Mouse (Mus musculus) right cerebral cortex, postnatal 4 days (tissue): Measurements from ENCODE around the gene Phtf2.
"Not testable (repeated sequence)": the region's sequence is repeated elsewhere in the genome, so short reads cannot be mapped to it uniquely, and the experiment has no call there.

Source experiments
- DNase-seq: peaks from one replicate; pipeline ENCODE4 v3.0.0-alpha.2; 2022

Phtf2 gene

GRCm38 (mm10) chr5:20864216-20864969 is 17.5 kb downstream of the Phtf2 start:
- no peak for DNase-seq

GRCm38 (mm10) chr5:20861901-20862300 is 20.0 kb downstream of the Phtf2 start:
- DNase-seq: no peak

DNA sequence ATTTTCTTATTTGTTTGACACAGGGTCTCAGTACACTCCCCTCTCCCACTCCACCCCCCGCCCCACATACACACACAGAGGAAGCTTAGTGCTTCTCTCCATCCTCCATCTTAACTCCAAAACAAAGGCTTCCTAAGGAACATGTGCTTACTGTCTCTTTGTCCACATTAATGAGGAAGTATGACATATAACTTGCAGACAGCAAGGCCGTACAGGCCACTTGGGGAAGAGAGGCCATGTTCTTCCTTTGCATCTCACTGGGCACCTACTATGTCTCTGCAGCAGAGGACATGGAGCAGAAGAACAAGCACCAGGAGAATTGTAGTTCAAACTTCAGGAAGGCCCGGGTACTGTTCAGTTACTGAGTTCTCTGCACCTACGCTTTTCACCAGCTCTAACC is 21.4 kb downstream of the Phtf2 start:
- no peak for DNase-seq

- no peak for DNase-seq
These were observed 23.5 kb downstream of the Phtf2 start for GRCm38 (mm10) chr5:20858404-20858803.

GRCm38 (mm10) chr5:20855066-20855465 is 26.9 kb downstream of the Phtf2 start:
- DNase-seq: no peak

DNA sequence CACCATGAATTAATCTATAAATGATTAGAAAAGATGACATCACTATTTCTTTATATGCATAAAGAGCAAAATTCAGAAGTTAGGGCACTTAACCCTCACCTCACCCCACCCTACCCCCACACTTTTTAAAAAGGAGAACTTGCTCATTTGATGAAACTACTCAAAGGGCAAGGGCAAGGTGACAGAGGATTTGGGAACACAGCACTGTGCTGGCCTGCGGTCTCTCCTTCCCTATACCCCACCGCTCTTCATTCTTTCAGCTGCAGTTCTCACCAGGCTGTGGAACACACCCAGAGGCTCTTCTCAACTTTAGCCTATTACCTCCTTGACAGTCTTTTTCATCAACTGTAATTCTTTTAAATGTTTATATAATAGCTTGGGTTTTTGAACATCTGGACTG is 34.9 kb downstream of the Phtf2 start:
- no peak for DNase-seq

GRCm38 (mm10) chr5:20843816-20844215 is 38.1 kb downstream of the Phtf2 start:
- no peak for DNase-seq

GRCm38 (mm10) chr5:20843405-20843804 is 38.5 kb downstream of the Phtf2 start:
- DNase-seq: no peak

DNA sequence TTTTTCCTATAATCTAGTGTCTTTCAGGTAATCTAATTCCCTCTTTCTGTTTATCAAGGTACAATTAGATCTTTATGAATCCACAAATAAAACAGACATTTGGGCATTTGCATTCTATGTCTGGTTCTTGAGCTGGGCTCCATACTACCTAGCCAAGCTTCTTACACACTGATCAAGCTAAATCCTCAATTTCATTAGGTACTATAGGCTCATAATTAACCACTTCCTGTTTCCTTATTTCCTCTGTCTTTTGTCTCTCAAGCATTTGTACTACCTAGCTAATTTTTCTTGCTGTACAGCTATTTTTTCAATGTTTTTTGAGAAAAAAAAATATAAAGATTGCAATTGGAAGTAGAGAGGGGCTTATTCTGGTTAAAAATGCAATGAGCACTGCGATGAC is 44.8 kb downstream of the Phtf2 start:
- no peak for DNase-seq

DNA sequence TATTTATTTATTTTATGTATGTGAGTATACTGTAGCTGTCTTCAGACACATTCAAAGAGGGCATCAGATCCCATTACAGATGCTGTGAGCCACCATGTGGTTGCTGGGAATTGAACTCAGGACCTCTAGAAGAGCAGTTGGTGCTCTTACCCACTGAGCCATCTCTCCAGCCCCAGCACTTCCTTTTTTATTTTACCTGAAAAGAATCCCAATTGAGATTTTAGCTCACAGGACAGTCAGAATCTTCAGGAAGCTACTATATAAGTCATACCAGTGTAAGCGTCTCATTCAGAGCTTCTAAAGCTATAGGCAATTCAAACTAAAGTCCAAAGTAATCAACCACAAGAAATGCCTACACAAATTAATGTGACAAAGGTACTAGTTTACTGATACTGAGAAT is 47.5 kb downstream of the Phtf2 start:
- DNase-seq: no peak

DNA sequence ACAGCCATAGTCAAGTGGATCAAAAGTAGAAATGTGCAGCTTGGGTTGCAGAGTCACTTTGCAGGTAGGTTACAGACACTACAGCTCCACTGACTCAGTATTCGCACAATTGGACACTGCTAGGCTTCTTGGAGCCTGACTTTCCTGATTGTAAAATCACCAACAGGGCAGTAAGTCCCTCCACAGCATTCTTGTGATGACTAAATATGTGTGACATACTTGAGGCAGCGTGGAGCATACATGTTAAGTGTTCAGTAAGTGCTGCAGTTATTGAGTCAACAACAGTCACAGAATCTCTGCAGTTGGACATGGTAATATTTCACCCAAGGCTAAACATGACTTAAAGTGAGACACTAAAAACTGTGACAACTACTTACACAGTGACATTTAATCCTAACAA is 50.5 kb downstream of the Phtf2 start:
- DNase-seq: no peak

DNA sequence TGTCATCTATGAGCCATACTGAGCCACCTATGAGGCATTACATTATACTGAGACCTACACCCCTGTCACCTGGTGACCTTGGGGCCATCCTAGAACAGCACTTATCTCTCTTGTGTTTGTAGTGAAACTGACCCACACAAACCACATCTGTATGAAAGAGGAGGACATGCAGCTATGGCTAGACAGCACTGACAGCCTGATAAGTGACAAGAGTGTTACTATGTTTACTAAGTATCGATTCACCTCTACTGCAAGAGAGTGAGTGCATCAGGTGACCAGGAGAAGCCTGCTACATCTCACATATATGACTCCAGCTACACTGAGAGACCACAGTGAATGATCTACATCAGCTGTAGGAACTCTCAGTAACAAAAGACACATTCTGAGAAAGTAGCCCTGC is 51.2 kb downstream of the Phtf2 start:
- no peak for DNase-seq

GRCm38 (mm10) chr5:20821647-20822046 is 60.3 kb downstream of the Phtf2 start:
- no peak for DNase-seq

DNA sequence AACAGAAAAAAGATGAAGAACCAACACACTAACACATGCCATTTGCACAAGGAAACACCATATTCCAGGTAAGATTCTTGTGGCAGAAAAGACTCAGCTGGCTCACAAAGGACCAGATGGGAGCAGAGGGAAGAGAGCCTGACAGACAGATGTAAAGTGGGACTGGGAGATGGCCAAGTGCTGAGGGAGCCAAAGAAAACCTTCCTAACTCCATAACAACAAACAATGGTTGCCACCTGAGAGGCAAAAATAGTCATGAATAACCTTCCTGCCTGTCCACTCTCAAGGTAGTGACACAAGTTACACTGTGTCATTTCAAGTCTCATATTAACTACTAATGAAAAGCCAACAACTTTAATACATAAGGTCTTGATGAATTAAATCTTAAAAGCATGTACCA is 60.8 kb downstream of the Phtf2 start:
- no peak for DNase-seq

DNA sequence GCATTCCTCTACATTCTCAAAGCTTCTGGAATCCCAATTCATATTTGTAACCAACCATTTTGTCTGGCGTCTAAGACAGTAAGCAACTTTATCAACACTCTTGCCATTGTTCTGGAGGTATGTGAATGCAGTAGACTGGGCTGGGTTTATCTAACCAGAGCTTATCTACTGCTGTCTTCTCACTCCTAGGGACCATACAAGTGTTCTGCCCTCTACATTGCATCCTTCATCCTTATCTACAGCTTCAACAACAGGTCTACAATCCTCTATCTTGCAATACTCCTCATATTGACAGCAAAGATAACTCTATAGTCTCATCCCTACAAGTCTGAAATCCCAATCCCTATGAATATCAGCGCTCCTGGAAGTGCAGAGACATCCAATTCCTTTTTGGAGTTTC is 66.8 kb downstream of the Phtf2 start:
- DNase-seq: no peak

GRCm38 (mm10) chr5:20810449-20810848 is 71.5 kb downstream of the Phtf2 start:
- no peak for DNase-seq

DNA sequence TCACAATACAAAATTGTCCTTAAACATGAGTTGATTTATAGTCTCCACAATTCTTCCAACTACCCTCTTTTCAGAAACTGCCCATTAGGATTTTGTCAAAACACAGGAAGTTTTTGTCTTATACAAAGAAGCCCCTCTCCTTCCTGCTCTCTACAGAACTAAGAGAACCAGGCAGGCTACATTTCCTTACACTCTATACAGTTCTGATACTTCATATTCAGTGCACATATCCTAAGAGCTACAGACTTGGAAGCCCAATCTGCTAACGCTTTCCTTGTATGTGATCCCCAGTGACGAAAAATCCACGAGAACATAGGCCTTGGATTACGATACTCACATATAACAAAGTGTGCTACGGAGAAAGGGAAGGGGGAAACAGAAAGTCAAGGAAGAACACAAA is 86.0 kb downstream of the Phtf2 start:
- DNase-seq: no peak

- no peak for DNase-seq
These were observed 90.0 kb downstream of the Phtf2 start for GRCm38 (mm10) chr5:20791793-20792554.

- not testable (repeated sequence) for DNase-seq
These were observed 95.5 kb downstream of the Phtf2 start for GRCm38 (mm10) chr5:20786471-20786870.

GRCm38 (mm10) chr5:20781116-20781515 is 100.8 kb downstream of the Phtf2 start:
- DNase-seq: no peak

DNA sequence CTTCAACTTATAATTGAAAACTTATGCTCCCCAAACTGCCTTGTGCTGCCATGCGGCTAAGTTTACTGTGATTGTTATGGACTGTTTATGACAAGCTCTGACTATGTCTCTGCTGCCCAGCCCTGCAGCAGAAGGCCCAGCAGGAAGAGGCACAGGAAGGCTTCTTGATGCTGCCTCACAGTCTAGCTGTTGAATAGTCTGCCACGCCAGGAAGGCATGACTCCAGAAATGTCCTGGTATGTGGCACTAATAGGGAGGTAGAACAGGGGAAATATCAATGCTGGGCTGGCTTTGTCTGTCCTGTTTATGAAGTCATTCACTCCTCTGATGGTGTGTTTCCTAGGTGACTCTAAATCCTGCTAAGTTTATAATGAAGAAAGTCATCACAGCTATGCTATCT is 102.7 kb downstream of the Phtf2 start:
- no peak for DNase-seq

DNA sequence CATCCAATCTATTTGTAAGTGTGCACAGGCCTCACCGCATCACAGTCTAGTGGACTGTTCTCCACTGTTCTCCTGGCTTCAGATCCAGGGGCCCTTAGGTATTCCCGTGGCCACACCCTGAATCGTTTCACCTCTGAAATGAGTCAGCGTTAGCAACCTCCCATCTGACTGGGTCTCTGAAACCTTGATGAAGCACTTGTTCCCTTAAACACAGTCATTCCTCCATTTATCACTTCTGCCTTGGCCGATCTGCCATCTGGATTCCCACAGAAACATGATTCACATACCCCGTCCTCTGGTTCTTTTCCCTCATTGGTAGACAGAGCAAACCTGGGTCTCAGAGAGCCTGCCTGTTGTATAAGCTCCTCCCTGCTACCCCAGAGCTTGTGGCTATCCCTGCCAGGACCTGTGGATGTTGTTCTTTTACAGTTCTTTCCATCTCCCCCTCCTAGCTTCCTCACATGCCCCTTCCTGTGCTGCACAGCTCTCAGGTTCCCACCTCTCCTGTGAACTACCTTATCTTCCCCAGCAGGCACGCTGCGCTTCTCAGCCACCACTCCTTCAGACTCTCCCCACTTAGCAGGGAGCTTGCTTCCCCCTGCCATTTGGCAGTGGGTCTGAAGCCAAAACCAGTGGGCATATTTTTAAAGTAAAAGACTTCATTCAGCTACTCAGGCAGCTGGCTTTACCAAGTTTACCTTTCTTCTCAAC is 103.5 kb downstream of the Phtf2 start:
- DNase-seq: no peak

DNA sequence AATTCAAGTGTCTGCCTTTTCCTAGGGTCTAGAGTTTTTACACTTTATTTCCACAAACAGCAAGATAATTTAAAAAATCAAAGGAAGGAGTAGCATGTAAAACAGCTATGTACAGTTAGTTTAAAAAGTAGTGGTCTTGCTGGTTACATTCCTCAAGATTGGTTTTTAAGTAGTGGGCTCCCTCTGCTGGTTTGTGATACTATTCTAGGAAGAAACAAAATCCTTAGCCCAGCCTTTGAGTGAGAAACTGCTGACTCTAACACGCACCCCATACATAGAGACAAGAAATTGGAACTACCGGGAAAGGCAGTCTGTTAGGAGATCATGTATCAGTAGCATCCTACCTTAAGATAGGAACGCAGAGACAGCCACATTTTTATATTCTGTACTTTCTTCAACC is 108.6 kb downstream of the Phtf2 start:
- DNase-seq: no peak

- no peak for DNase-seq
These were observed 116.5 kb downstream of the Phtf2 start for GRCm38 (mm10) chr5:20765365-20765920.
